ENCODE assay signal across 30 mouse cellular contexts in the genomic region with DNA sequence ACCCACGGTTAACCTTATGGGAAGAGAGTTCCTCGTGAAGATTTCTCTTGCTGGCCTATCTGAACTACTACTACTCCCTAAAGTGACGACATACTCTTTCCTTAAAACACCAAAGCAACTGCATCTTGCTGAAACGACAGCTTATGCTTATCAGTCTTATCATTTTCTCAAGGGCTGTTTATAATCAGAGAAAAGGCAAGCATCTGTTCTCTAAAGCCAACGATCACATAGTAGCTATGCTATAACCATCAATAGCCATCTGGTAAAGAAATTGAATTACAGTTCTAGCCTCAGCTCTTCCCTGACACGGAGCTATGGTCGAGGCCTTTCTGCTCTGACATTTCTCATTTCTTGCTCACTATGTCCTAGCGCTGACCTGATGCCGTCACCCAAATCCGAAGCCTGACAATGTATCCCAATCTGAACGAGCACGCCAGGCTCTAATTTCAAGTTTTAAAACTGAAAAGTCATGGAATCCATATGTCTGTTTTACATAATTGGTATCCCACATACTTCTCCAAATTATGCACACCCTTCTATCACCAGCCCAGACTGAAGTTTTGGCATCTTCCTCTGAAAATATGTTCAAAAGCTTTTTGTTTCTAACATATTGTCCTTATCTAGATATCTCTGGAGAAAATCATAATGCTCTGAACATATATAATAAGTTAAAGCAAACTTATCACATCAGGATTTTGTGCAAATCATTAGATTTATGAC.
DNase-seq lines count a peak whose midpoint lies in the region; ATAC-seq and TF ChIP-seq lines count a peak whose summit lies in the region.
"Had no signal": no experiment of that assay in that cellular context is flagged by ENCODE, and none has a peak within 500 bp of the region (broad histone marks: within the 10 kb centered on the region; RNA-seq: fewer than 3 reads in every experiment).

No protein-coding gene starts in this region.

- H3K4me1 ChIP-seq in forebrain, embryonic 15.5 days: no peaks in the 10 kb centered on the region
- H3K4me1 ChIP-seq in forebrain, embryonic 12.5 days: no peaks in the 10 kb centered on the region
- H3K4me1 ChIP-seq: heart, embryonic 12.5 days; limb, embryonic 10.5 days; limb, embryonic 15.5 days; midbrain, embryonic 15.5 days; neural tube, embryonic 15.5 days had no signal

- H3K36me3 ChIP-seq in forebrain, embryonic 15.5 days: no peaks in the 10 kb centered on the region
- H3K36me3 ChIP-seq in forebrain, embryonic 12.5 days (replicated peaks): no peaks in the 10 kb centered on the region
- H3K36me3 ChIP-seq: heart, embryonic 12.5 days; limb, embryonic 10.5 days; limb, embryonic 15.5 days; midbrain, embryonic 15.5 days; neural tube, embryonic 15.5 days had no signal

- H3K4me2 ChIP-seq in forebrain, embryonic 15.5 days (replicated peaks): no peak overlapping the region
- no peak overlapping the region for H3K4me2 ChIP-seq in forebrain, embryonic 12.5 days
- H3K4me2 ChIP-seq: heart, embryonic 12.5 days; hindbrain, embryonic 14.5 days; limb, embryonic 15.5 days; midbrain, embryonic 15.5 days; neural tube, embryonic 15.5 days had no signal

- H3K4me3 ChIP-seq in forebrain, embryonic 15.5 days: no peak overlapping the region
- no peak overlapping the region for H3K4me3 ChIP-seq in forebrain, embryonic 12.5 days (replicated peaks)
- no peak overlapping the region for H3K4me3 ChIP-seq in layer of hippocampus, adult 2 months
- H3K4me3 ChIP-seq: erythroblast, embryonic 14.5 days; gastrocnemius, adult 2 months; heart, adult 2 months; heart, embryonic 12.5 days; limb, embryonic 10.5 days; limb, embryonic 15.5 days; midbrain, embryonic 15.5 days; neural tube, embryonic 15.5 days had no signal

- no peaks in the 10 kb centered on the region for H3K27me3 ChIP-seq in forebrain, embryonic 15.5 days
- H3K27me3 ChIP-seq in forebrain, embryonic 12.5 days: no peaks in the 10 kb centered on the region
- H3K27me3 ChIP-seq: heart, embryonic 12.5 days; limb, embryonic 15.5 days; midbrain, embryonic 15.5 days; neural tube, embryonic 15.5 days had no signal

- DNase-seq in layer of hippocampus, adult 2 months (ENCODE audit: low spot score in 2 of 2): peak in 1 of 2 experiments; percentile 10
- DNase-seq in layer of hippocampus, adult 9-10 months (ENCODE audit: low spot score): no peak
- peak; percentile 35 for DNase-seq in brain, adult 2 months (ENCODE audit: low read depth, low spot score)
- no peak for DNase-seq in right cerebral cortex, postnatal 14 days
- DNase-seq: adrenal gland, adult 8-10 months; cerebellum, adult 18-20 months; cerebellum, postnatal 10 days; gastrocnemius, adult 2 months; gastrocnemius, postnatal 36 days; heart, adult 2 months; kidney, adult 9 months; kidney, postnatal 10 days; lung, adult 18-20 months; lung, postnatal 4 days; retina, postnatal 1 day; right cerebral cortex, postnatal 25 days; thymus, postnatal 14 days had no signal

- H3K9ac ChIP-seq in forebrain, embryonic 15.5 days (replicated peaks): no peak overlapping the region
- H3K9ac ChIP-seq in forebrain, embryonic 12.5 days: no peak overlapping the region
- H3K9ac ChIP-seq: heart, embryonic 12.5 days; hindbrain, embryonic 14.5 days; limb, embryonic 15.5 days; midbrain, embryonic 15.5 days; neural tube, embryonic 15.5 days had no signal

- no peak overlapping the region for H3K27ac ChIP-seq in forebrain, embryonic 15.5 days (replicated peaks)
- H3K27ac ChIP-seq in forebrain, embryonic 12.5 days: no peak overlapping the region
- H3K27ac ChIP-seq in layer of hippocampus, adult 2 months: 0 out of 2 replicates have a peak overlapping the region, but pooled peaks have one; percentile 43
- H3K27ac ChIP-seq: gastrocnemius, adult 2 months; heart, adult 2 months; hindbrain, embryonic 14.5 days; limb, embryonic 10.5 days; limb, embryonic 15.5 days; midbrain, embryonic 15.5 days; neural tube, embryonic 15.5 days had no signal

- ATAC-seq in forebrain, embryonic 15.5 days (replicated peaks): 0 out of 2 replicates have a peak, but pooled peaks have one; percentile 35
- no peak for ATAC-seq in forebrain, embryonic 12.5 days (ENCODE audit: low FRiP score)
- peak; percentile 52; the same call in 1 of the 2 replicates for ATAC-seq in megakaryocyte progenitor cell, adult 5-6 weeks (replicated peaks; ENCODE audit: poor library complexity)
- ATAC-seq: intestine, postnatal 0 days; lung, postnatal 0 days; midbrain, embryonic 15.5 days had no signal

- 84% methylated on average over 12 of the region's 12 CpGs for WGBS in forebrain, embryonic 15.5 days
- 90% methylated on average over 12 of the region's 12 CpGs for WGBS in forebrain, embryonic 12.5 days

- TF ChIP-seq CTCF in layer of hippocampus, adult 2 months (conservative IDR thresholded peaks at IDR 0.05): no peak

- H3K9me3 ChIP-seq in forebrain, embryonic 15.5 days: no peaks in the 10 kb centered on the region
- H3K9me3 ChIP-seq in forebrain, embryonic 12.5 days: no peaks in the 10 kb centered on the region
- H3K9me3 ChIP-seq: G1E; heart, embryonic 12.5 days; limb, embryonic 10.5 days; limb, embryonic 15.5 days; midbrain, embryonic 15.5 days; neural tube, embryonic 15.5 days had no signal
